Mouse (Mus musculus) kidney, postnatal 0 days (tissue): ENCODE data around the gene Sh3kbp1. TPM values are rescaled to one million over a fixed set of nuclear protein-coding genes. Genes with fewer than 3 reads are reported as not detected.

Source experiments
- ATAC-seq: fragments of 200-750 bp; cut with Nextera tagmentation; replicated peaks from 2 replicates; pipeline ENCODE4 v1.8.0; 2017; ENCODE audit warnings: low read depth, moderate number of reproducible peaks, moderate TSS enrichment, moderate library complexity; ENCODE audit not compliant: low FRiP score
- DNase-seq: peaks from one replicate; pipeline ENCODE4 v3.0.0-alpha.2; 2016; ENCODE audit warnings: low spot score
- H3K27ac ChIP-seq: fragments of 300-500 bp; sonication (generic); 2 replicates; pipeline ENCODE4 v1.5.1; 2014; ENCODE audit warnings: mild to moderate bottlenecking
- H3K27me3 ChIP-seq: fragments of 300-500 bp; sonication (generic); 2 replicates; pipeline ENCODE4 v1.6.1; 2014; ENCODE audit warnings: low read length, mixed read lengths; ENCODE audit not compliant: insufficient read depth
- H3K36me3 ChIP-seq: fragments of 300-500 bp; sonication (generic); 2 replicates; pipeline ENCODE4 v1.6.1; 2014; ENCODE audit warnings: low read length, mixed read lengths; ENCODE audit not compliant: insufficient read depth
- H3K4me1 ChIP-seq: fragments of 300-500 bp; sonication (generic); replicated peaks from 2 replicates; pipeline ENCODE4 v1.6.1; 2014; ENCODE audit warnings: antibody characterized with exemption, low read length, mixed read lengths; ENCODE audit not compliant: insufficient read depth
- H3K4me2 ChIP-seq: fragments of 300-500 bp; sonication (generic); 2 replicates; pipeline ENCODE4 v1.6.1; 2014; ENCODE audit warnings: mild to moderate bottlenecking, low read length, moderate library complexity, mixed read lengths
- H3K4me3 ChIP-seq: fragments of 300-500 bp; sonication (generic); replicated peaks from 2 replicates; pipeline ENCODE4 v1.5.1; 2014; ENCODE audit warnings: low read depth, low read length
- H3K9ac ChIP-seq: fragments of 300-500 bp; sonication (generic); 2 replicates; pipeline ENCODE4 v1.6.1; 2014; ENCODE audit warnings: low read depth, low read length
- H3K9me3 ChIP-seq: fragments of 300-500 bp; sonication (generic); replicated peaks from 2 replicates; pipeline ENCODE4 v1.6.1; 2016; ENCODE audit warnings: low read length, inconsistent platforms, mixed read lengths
- CTCF ChIP-seq: IDR thresholded peaks from 2 replicates; pipeline ENCODE4 v1.5.1; 2016; ENCODE audit warnings: antibody characterized with exemption, low read depth, mild to moderate bottlenecking, moderate library complexity
- WGBS: fragments of 180-500 bp; shearing (Covaris S2); extraction: QIAGEN DNeasy Blood & Tissue Kit; methylation state at CpG from one replicate; pipeline ENCODE4 v1.1.7; 2014; 5-methylcytosine and 5-hydroxymethylcytosine counted together
- polyA plus RNA-seq: library from polyadenylated mRNA; unstranded; fragments of >200 nt; fragmentation: Nextera tagmentation; extraction: Ambion mirVana; gene quantifications from 2 replicates; pipeline ENCODE4 v1.2.1, GENCODE M21; 2015

Gene Sh3kbp1
- polyA plus RNA-seq, 1 experiment from 2014 or later = 31.5 TPM

- H3K27ac ChIP-seq = no peak overlapping the region
- no peaks in the 10 kb centered on the region for H3K36me3 ChIP-seq
- no peak for TF ChIP-seq CTCF
- no peaks in the 10 kb centered on the region for H3K27me3 ChIP-seq
- no peaks in the 10 kb centered on the region for H3K4me1 ChIP-seq
- no peak overlapping the region for H3K4me3 ChIP-seq
- DNase-seq (no peak), ATAC-seq (no peak)
- H3K4me2 ChIP-seq = no peak overlapping the region
- no peak overlapping the region for H3K9ac ChIP-seq
- 91% methylated on average over 2 of the region's 2 CpGs for WGBS
- no peaks in the 10 kb centered on the region for H3K9me3 ChIP-seq
Observed at GRCm38 (mm10) chrX:159961385-159961784, 334.3 kb downstream of the Sh3kbp1 start.

- 33% methylated on average over 4 of the region's 4 CpGs for WGBS
- peak; percentile 76 for TF ChIP-seq CTCF
- peak; percentile 72 for DNase-seq
- H3K9me3 ChIP-seq = no peaks in the 10 kb centered on the region
- no peaks in the 10 kb centered on the region for H3K36me3 ChIP-seq
- ATAC-seq = no peak
- no peaks in the 10 kb centered on the region for H3K4me1 ChIP-seq
- H3K4me2 ChIP-seq = no peak overlapping the region
- no peaks in the 10 kb centered on the region for H3K27me3 ChIP-seq
- H3K4me3 ChIP-seq = no peak overlapping the region
- no peak overlapping the region for H3K9ac ChIP-seq
- no peak overlapping the region for H3K27ac ChIP-seq
Observed at GRCm38 (mm10) chrX:159963273-159963672, 336.2 kb downstream of the Sh3kbp1 start.

GRCm38 (mm10) chrX:159963925-159964324 lies 336.9 kb downstream of the Sh3kbp1 start:
- DNase-seq (no peak), ATAC-seq (no peak)
- Histone ChIP-seq H3K4me2 (no peak overlapping the region), H3K4me1 (no peaks in the 10 kb centered on the region), H3K9ac (no peak overlapping the region), H3K36me3 (no peaks in the 10 kb centered on the region), H3K4me3 (no peak overlapping the region), H3K27ac (no peak overlapping the region), H3K9me3 (no peaks in the 10 kb centered on the region), H3K27me3 (no peaks in the 10 kb centered on the region)
- no peak for TF ChIP-seq CTCF
- WGBS = 90% methylated on average over 9 of the region's 9 CpGs

GRCm38 (mm10) chrX:159969025-159969424 lies 342.0 kb downstream of the Sh3kbp1 start:
- Histone ChIP-seq H3K4me1 (no peaks in the 10 kb centered on the region), H3K27me3 (no peaks in the 10 kb centered on the region), H3K9me3 (no peaks in the 10 kb centered on the region), H3K4me2 (no peak overlapping the region), H3K36me3 (no peaks in the 10 kb centered on the region), H3K27ac (no peak overlapping the region), H3K4me3 (no peak overlapping the region), H3K9ac (no peak overlapping the region)
- WGBS = 81% methylated on average over 2 of the region's 2 CpGs
- peak; percentile 70 for ATAC-seq
- DNase-seq = no peak
- TF ChIP-seq CTCF = no peak

- ATAC-seq (peak; percentile 67; the same call in 1 of the 2 replicates), DNase-seq (peak; percentile 2)
- no peaks in the 10 kb centered on the region for H3K4me1 ChIP-seq
- no peak overlapping the region for H3K9ac ChIP-seq
- no peaks in the 10 kb centered on the region for H3K9me3 ChIP-seq
- H3K27me3 ChIP-seq = no peaks in the 10 kb centered on the region
- no peak overlapping the region for H3K4me3 ChIP-seq
- 52% methylated on average over 3 of the region's 3 CpGs for WGBS
- no peaks in the 10 kb centered on the region for H3K36me3 ChIP-seq
- no peak overlapping the region for H3K4me2 ChIP-seq
- TF ChIP-seq CTCF = no peak
- H3K27ac ChIP-seq = no peak overlapping the region
Observed at GRCm38 (mm10) chrX:159971091-159971779, 344.2 kb downstream of the Sh3kbp1 start.

- H3K9ac ChIP-seq = no peak overlapping the region
- no peaks in the 10 kb centered on the region for H3K4me1 ChIP-seq
- H3K36me3 ChIP-seq = no peaks in the 10 kb centered on the region
- no peak overlapping the region for H3K4me3 ChIP-seq
- TF ChIP-seq CTCF = peak; percentile 75
- H3K27ac ChIP-seq = no peak overlapping the region
- no peak overlapping the region for H3K4me2 ChIP-seq
- H3K9me3 ChIP-seq = no peaks in the 10 kb centered on the region
- 30% methylated on average over 5 of the region's 5 CpGs for WGBS
- H3K27me3 ChIP-seq = no peaks in the 10 kb centered on the region
- ATAC-seq (no peak), DNase-seq (peak; percentile 69)
Observed at GRCm38 (mm10) chrX:159973730-159974129, 346.7 kb downstream of the Sh3kbp1 start.

GRCm38 (mm10) chrX:159976243-159976642 lies 349.2 kb downstream of the Sh3kbp1 start:
- no peaks in the 10 kb centered on the region for H3K27me3 ChIP-seq
- no peak for TF ChIP-seq CTCF
- H3K4me2 ChIP-seq = no peak overlapping the region
- no peak overlapping the region for H3K27ac ChIP-seq
- no peak overlapping the region for H3K4me3 ChIP-seq
- H3K36me3 ChIP-seq = no peaks in the 10 kb centered on the region
- no peaks in the 10 kb centered on the region for H3K9me3 ChIP-seq
- no peak for DNase-seq
- H3K4me1 ChIP-seq = no peaks in the 10 kb centered on the region
- WGBS = 66% methylated on average over 3 of the region's 3 CpGs
- no peak overlapping the region for H3K9ac ChIP-seq
- no peak for ATAC-seq
